Mouse (Mus musculus) myocyte (in vitro differentiated cells): ENCODE data around the gene Mrpl9. TPM values are rescaled to one million over a fixed set of nuclear protein-coding genes. Genes with fewer than 3 reads are reported as not detected.
A peak's percentile ranks its signal among the peaks of the same experiment; 100 is the strongest.

ENCODE experiments used
- H3K27me3 ChIP-seq: one replicate; pipeline ENCODE4 v1.6.1; 2011; ENCODE audit not compliant: control insufficient read depth, insufficient read depth, insufficient read length
- H3K36me3 ChIP-seq: one replicate; pipeline ENCODE4 v1.6.1; 2011; ENCODE audit not compliant: control insufficient read depth, insufficient read depth
- H3K4me2 ChIP-seq: one replicate; pipeline ENCODE4 v1.6.1; 2011; ENCODE audit warnings: low read depth, control low read depth
- H3K4me3 ChIP-seq: one replicate; pipeline ENCODE4 v1.5.1; 2011; ENCODE audit warnings: mild to moderate bottlenecking, control low read depth, moderate library complexity
- H3K79me2 ChIP-seq: one replicate; pipeline ENCODE4 v1.6.1; 2011; ENCODE audit not compliant: control insufficient read depth, insufficient read depth
- H3ac ChIP-seq: one replicate; pipeline ENCODE4 v1.6.1; 2011; ENCODE audit not compliant: control insufficient read depth, insufficient read length
- CEBPB ChIP-seq: IDR thresholded peaks from 2 replicates; pipeline ENCODE4 v1.6.1; 2011; ENCODE audit warnings: mild to moderate bottlenecking, moderate library complexity; ENCODE audit not compliant: poor library complexity, insufficient read depth, severe bottlenecking
- E2F4 ChIP-seq: IDR thresholded peaks from one replicate; pipeline ENCODE4 v1.6.1; 2011; ENCODE audit warnings: mild to moderate bottlenecking, control low read depth, moderate library complexity; ENCODE audit not compliant: insufficient read depth
- MAX ChIP-seq: IDR thresholded peaks from one replicate; pipeline ENCODE4 v1.6.1; 2011; ENCODE audit warnings: low read depth, mild to moderate bottlenecking, control low read depth
- MYOD1 ChIP-seq, 3 experiments: IDR thresholded peaks; one replicate each; pipeline ENCODE4 v1.6.1; 2011; ENCODE audit warnings: control low read depth in 2 of 3, low read depth in 2 of 3, mild to moderate bottlenecking in 2 of 3, moderate library complexity in 1 of 3; ENCODE audit not compliant: insufficient read length in 2 of 3, control insufficient read depth in 1 of 3
- MYOG ChIP-seq, 3 experiments: IDR thresholded peaks; one replicate each; pipeline ENCODE4 v1.6.1; 2011; ENCODE audit warnings: control low read depth in 2 of 3, low read depth in 2 of 3, mild to moderate bottlenecking in 2 of 3; ENCODE audit not compliant: insufficient read length in 2 of 3, control insufficient read depth in 1 of 3, insufficient read depth in 1 of 3
- POLR2A ChIP-seq: IDR thresholded peaks from one replicate; pipeline ENCODE4 v1.6.1; 2011; ENCODE audit warnings: low read depth, mild to moderate bottlenecking, control low read depth, moderate library complexity; ENCODE audit not compliant: insufficient read length
- POLR2AphosphoS2 ChIP-seq: IDR thresholded peaks from one replicate; pipeline ENCODE4 v1.6.1; 2011; ENCODE audit warnings: low read depth, control low read depth; ENCODE audit not compliant: insufficient read length
- REST ChIP-seq: IDR thresholded peaks from one replicate; pipeline ENCODE4 v1.6.1; 2011; ENCODE audit warnings: mild to moderate bottlenecking, control low read depth, moderate library complexity; ENCODE audit not compliant: insufficient read depth, insufficient read length
- SRF ChIP-seq: IDR thresholded peaks from one replicate; pipeline ENCODE4 v1.6.1; 2011; ENCODE audit warnings: low read depth; ENCODE audit not compliant: control insufficient read depth, insufficient read length
- TCF12 ChIP-seq: IDR thresholded peaks from one replicate; pipeline ENCODE4 v1.6.1; 2011; ENCODE audit warnings: mild to moderate bottlenecking, control low read depth; ENCODE audit not compliant: poor library complexity, insufficient read depth, severe bottlenecking
- TCF3 ChIP-seq: IDR thresholded peaks from one replicate; pipeline ENCODE4 v1.6.1; 2011; ENCODE audit warnings: low read depth, control low read depth; ENCODE audit not compliant: insufficient read length
- USF1 ChIP-seq: IDR thresholded peaks from one replicate; pipeline ENCODE4 v1.6.1; 2011; ENCODE audit warnings: low read depth, mild to moderate bottlenecking, control low read depth, moderate library complexity
- polyA plus RNA-seq: library from polyadenylated mRNA; unstranded; fragments of >200 nt; fragmentation: generic; extraction: Trizol; gene quantifications from one replicate; pipeline ENCODE4 v1.2.1, GENCODE M21; 2012; ENCODE audit warnings: missing spikeins

Gene Mrpl9
- polyA plus RNA-seq, 1 experiment, result 75.1 TPM

GRCm38 (mm10) chr3:94398943-94399481 is 44.1 kb upstream of the Mrpl9 start:
- Histone ChIP-seq H3K4me2 (peak overlapping the region; percentile 22), H3K36me3 (no peaks in the 10 kb centered on the region), H3ac (no peak overlapping the region), H3K4me3 (no peak overlapping the region), H3K79me2 (no peaks in the 10 kb centered on the region), H3K27me3 (peaks cover 51% of the 10 kb centered on the region)
- TF ChIP-seq POLR2AphosphoS2 (no peak), TCF12 (no peak), USF1 (no peak)

- peaks cover 51% of the 10 kb centered on the region for H3K27me3 ChIP-seq
- H3ac ChIP-seq, result no peak overlapping the region
- H3K4me3 ChIP-seq, result no peak overlapping the region
- no peaks in the 10 kb centered on the region for H3K36me3 ChIP-seq
- TF ChIP-seq MYOD1 (IDR thresholded peaks at IDR 0.05; ENCODE audit: control insufficient read depth in 1 of 3, insufficient read length in 2 of 3, low read depth in 2 of 3) (no peak), POLR2AphosphoS2 (no peak), SRF (no peak), REST (no peak), TCF3 (no peak), MAX (no peak), POLR2A (no peak), MYOG (IDR thresholded peaks at IDR 0.05; ENCODE audit: control insufficient read depth in 1 of 3, insufficient read depth in 1 of 3, insufficient read length in 2 of 3, low read depth in 2 of 3) (no peak), USF1 (no peak), CEBPB (no peak), TCF12 (no peak), E2F4 (no peak)
- no peak overlapping the region for H3K4me2 ChIP-seq
- no peaks in the 10 kb centered on the region for H3K79me2 ChIP-seq
These were observed 43.3 kb upstream of the Mrpl9 start for GRCm38 (mm10) chr3:94399663-94400310.

GRCm38 (mm10) chr3:94402451-94402850 is 40.7 kb upstream of the Mrpl9 start:
- Histone ChIP-seq H3K36me3 (no peaks in the 10 kb centered on the region), H3ac (no peak overlapping the region), H3K4me3 (no peak overlapping the region), H3K79me2 (no peaks in the 10 kb centered on the region), H3K27me3 (peaks cover 42% of the 10 kb centered on the region), H3K4me2 (no peak overlapping the region)
- TF ChIP-seq MYOG (IDR thresholded peaks at IDR 0.05; ENCODE audit: control insufficient read depth in 1 of 3, insufficient read depth in 1 of 3, insufficient read length in 2 of 3, low read depth in 2 of 3) (no peak), TCF12 (no peak)

GRCm38 (mm10) chr3:94404366-94405054 is 38.6 kb upstream of the Mrpl9 start:
- TF ChIP-seq USF1 (no peak), SRF (no peak), MAX (no peak), CEBPB (no peak), POLR2A (no peak), TCF12 (peak; percentile 65), POLR2AphosphoS2 (no peak), MYOG (IDR thresholded peaks at IDR 0.05; ENCODE audit: control insufficient read depth in 1 of 3, insufficient read depth in 1 of 3, insufficient read length in 2 of 3, low read depth in 2 of 3) (peak; percentile 22 to 97 (median 96)), E2F4 (no peak), REST (no peak), MYOD1 (IDR thresholded peaks at IDR 0.05; ENCODE audit: control insufficient read depth in 1 of 3, insufficient read length in 2 of 3, low read depth in 2 of 3) (peak; percentile 36 to 97 (median 92)), TCF3 (peak; percentile 63)
- Histone ChIP-seq H3K4me3 (no peak overlapping the region), H3K27me3 (peaks cover 30% of the 10 kb centered on the region)

GRCm38 (mm10) chr3:94405561-94405960 is 37.6 kb upstream of the Mrpl9 start:
- no peaks in the 10 kb centered on the region for H3K79me2 ChIP-seq
- TF ChIP-seq MAX, result no peak
- no peak for TF ChIP-seq USF1
- TF ChIP-seq E2F4, result no peak
- no peak for TF ChIP-seq TCF12
- no peak for TF ChIP-seq MYOD1 (IDR thresholded peaks at IDR 0.05; ENCODE audit: control insufficient read depth in 1 of 3, insufficient read length in 2 of 3, low read depth in 2 of 3)
- TF ChIP-seq MYOG (IDR thresholded peaks at IDR 0.05; ENCODE audit: control insufficient read depth in 1 of 3, insufficient read depth in 1 of 3, insufficient read length in 2 of 3, low read depth in 2 of 3), result no peak
- TF ChIP-seq CEBPB, result no peak
- TF ChIP-seq REST, result no peak
- TF ChIP-seq SRF, result no peak
- TF ChIP-seq POLR2A, result no peak
- no peak for TF ChIP-seq POLR2AphosphoS2
- no peak for TF ChIP-seq TCF3
- no peaks in the 10 kb centered on the region for H3K36me3 ChIP-seq
- H3K4me3 ChIP-seq, result no peak overlapping the region
- H3K27me3 ChIP-seq, result peaks cover 20% of the 10 kb centered on the region
- H3K4me2 ChIP-seq, result no peak overlapping the region
- H3ac ChIP-seq, result no peak overlapping the region

More at GRCm38 (mm10) chr3:94404366-94405054, 38.6 kb upstream of the Mrpl9 start:
- Histone ChIP-seq H3K79me2 (no peaks in the 10 kb centered on the region), H3ac (no peak overlapping the region), H3K36me3 (no peaks in the 10 kb centered on the region), H3K4me2 (peak overlapping the region; percentile 51)
